Mouse (Mus musculus) WW6 (cell line): ENCODE data around the gene Nos2.
"Not testable (repeated sequence)": the region's sequence is repeated elsewhere in the genome, so short reads cannot be mapped to it uniquely, and the experiment has no call there.

Experiments used
- DNase-seq: peaks from one replicate; pipeline ENCODE4 v3.0.0-alpha.2; 2013; ENCODE audit warnings: low read depth, low spot score

Nos2 gene

GRCm38 (mm10) chr11:78989206-78989605, 68.6 kb downstream of the Nos2 start:
- not testable (repeated sequence) for DNase-seq

GRCm38 (mm10) chr11:78990096-78990495, 69.5 kb downstream of the Nos2 start:
- DNase-seq = no peak

GRCm38 (mm10) chr11:78990875-78991543, 70.4 kb downstream of the Nos2 start:
- DNase-seq = not testable (repeated sequence)

GRCm38 (mm10) chr11:78999118-78999517, 78.5 kb downstream of the Nos2 start:
- DNase-seq = no peak

GRCm38 (mm10) chr11:79001871-79002270, 81.3 kb downstream of the Nos2 start:
- no peak for DNase-seq

- DNase-seq = peak; percentile 90
Observed at GRCm38 (mm10) chr11:79002551-79002951, 82.0 kb downstream of the Nos2 start.

GRCm38 (mm10) chr11:79003053-79003768, 82.6 kb downstream of the Nos2 start:
- no peak for DNase-seq

- DNase-seq = no peak
Observed at GRCm38 (mm10) chr11:79003769-79004638, 83.4 kb downstream of the Nos2 start.

GRCm38 (mm10) chr11:79005578-79006394, 85.2 kb downstream of the Nos2 start:
- no peak for DNase-seq

GRCm38 (mm10) chr11:79006417-79006816, 85.8 kb downstream of the Nos2 start:
- DNase-seq = no peak

GRCm38 (mm10) chr11:79007356-79007755, 86.8 kb downstream of the Nos2 start:
- not testable (repeated sequence) for DNase-seq

GRCm38 (mm10) chr11:79008007-79008775, 87.6 kb downstream of the Nos2 start:
- DNase-seq = no peak

- DNase-seq = no peak
Observed at GRCm38 (mm10) chr11:79008891-79009290, 88.3 kb downstream of the Nos2 start.
